Mouse (Mus musculus) left cerebral cortex, postnatal 4 days (tissue): ENCODE results near the gene Nrd1. TPM values are rescaled to one million over a fixed set of nuclear protein-coding genes. Genes with fewer than 3 reads are reported as not detected.

Experiments used
- DNase-seq: peaks from one replicate; pipeline ENCODE4 v3.0.0-alpha.2; 2022
- intact Hi-C: fragments of 180-260 bp; cut with DNase I; formaldehyde crosslinking; loops from one replicate; pipeline ENCODE4 v1.15.1; 2025
- total RNA-seq, 2 experiments: library from RNA; stranded (reverse); gene quantifications; 2 replicates each; pipeline ENCODE4 v1.2.3; 2021

The Nrd1 gene
- 100 to 1,000 TPM; 157 TPM for total RNA-seq

DNA sequence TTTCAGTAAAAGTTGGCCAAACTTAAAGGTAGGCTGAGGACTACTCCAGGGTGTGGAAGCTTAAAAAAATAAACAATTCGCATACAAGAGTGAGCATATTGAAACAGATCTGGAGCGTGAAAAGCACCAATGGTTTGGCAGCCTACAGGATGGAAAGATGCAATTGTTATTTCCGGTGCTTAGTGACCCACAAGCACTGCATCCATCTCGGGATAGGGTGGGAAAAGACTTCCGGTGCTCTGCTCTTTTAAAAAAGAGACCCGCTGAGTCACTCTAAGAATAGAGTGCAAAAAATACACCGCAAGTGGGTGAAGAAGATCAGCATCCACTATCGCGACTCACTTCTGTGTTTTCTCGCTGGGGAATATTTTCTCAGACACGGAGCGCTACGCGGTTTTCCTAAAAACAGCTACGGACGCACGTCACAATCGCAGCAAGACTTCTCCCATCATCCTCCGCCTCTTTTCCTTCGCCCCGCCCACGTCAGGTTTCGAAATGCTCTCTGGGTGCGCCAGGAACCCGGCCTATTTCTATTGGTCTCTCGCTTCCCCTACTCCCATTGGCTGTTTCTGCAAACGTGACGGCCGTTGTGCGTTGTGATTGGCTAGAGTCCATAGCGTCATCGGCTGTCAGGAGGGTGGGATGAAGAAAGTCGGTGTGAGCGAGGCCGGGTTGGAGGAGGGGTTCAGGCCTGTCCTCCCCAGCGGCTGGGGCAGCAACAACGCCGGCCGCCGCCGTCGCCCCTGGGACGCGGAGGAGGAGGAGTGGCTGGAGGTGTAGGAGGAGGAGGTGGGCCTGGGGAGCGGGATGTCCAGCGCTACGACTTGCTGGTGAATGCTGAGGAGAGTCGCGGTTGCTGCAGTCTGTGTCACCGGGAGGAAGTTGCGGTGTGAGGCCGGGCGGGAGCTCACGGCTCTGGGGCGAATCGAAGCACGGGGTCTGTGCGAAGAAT, at the start of gene Nrd1:
TSS of gene Nrd1 (plus strand) at position 657 of the 952 bp plus-strand sequence.
- intact Hi-C loops: no loop called here

DNA sequence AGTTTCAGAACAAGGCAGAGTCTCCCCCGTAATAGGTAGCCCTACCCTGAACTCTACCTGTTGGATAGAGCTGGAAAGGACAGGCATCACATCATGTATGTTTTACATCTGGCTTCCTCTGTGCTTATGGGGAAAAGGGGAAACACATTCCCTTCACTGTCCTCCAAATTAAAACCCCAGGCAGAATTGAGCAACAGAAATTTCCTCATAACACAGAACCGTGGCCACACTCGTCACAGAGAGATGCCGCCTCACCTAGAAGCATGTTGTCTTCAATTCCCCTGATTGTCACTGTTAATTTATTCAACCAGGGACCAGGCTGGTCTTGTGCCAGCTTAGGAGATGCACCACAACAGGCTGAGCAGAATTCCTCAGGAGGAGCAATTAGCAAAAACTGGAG, 48.8 kb upstream of the Nrd1 start:
- intact Hi-C loops: no loop called here
- DNase-seq: no peak

More for the DNA sequence above, at the start of gene Nrd1:
- DNase-seq: peak; percentile 98

DNA sequence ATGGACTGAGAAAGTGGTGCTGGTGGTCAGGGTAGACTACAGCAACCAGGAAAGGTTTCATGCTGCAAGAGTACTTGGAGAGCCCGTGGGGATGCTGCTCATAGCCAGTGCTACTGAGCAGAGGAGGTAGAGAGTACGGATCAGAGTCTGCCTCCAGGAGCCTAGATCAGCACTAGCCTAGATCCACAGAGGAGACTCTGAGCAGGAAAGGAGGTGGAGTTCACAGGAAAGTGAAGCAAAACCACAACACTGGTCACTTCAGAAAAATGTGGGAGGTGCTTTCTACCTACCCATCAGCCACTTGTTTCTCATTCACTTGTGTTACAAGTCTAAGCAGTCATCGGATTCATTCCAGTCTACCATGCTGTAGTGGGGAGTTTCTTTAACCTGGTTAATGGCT, 40.8 kb upstream of the Nrd1 start:
- intact Hi-C loops: no loop called here
- no peak for DNase-seq

DNA sequence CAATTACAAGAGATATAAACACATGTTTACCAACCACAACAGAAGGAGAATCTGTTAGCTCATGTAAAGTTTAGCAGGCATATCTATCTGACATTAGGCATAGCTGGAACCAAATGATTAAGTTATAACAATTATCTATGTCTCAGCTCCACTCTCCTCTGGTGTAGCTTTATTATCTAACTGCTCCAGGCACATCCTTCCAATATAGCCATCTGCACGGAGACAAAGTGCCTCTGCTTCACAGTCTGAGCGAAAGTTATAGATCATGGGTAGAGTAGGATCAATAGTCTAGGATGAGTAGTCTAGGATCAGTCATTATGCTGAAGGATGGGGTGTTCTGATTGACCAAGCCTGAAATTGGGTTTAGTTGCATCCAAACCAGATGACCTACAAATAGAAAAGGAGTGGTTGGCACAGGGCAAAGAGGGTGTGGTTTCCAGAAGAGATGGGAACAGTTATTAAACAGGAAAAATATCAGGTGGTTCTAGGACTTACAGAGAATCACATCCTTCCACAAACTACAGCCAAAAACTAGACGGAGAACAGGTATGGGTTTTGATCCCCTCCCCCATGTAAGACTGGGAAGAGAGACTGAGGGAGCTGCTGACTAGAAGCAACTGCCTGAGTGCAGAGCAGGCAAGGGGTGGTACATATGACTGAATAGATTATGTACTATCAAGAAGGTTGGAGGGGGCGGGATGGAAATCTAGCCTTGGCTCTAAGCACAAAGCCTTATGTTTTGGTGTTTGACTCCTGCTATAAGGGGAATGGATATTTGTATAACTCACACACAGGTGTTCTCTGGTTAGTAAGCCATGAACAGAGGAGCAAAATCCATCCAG, 39.6 kb upstream of the Nrd1 start:
- no peak for DNase-seq
- intact Hi-C loops: no loop called here

DNA sequence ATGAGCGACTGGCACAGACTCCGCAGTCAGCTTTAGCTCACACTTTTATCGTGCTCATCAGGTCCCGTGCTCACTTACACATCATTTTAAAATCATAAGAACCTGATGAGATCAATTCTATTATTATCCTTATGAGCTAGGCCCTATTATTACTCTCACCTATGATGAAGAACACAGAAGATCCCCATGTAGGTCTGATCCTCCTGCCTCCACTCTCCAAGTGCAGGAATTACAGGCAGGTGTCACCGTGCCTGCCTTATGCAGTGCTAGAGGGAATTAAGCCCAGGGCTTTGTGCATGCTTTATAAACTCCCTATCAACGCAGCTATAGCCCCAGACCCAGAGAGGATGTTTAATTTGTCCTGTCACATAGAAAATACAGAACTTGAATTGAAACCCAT, 37.4 kb upstream of the Nrd1 start:
- no peak for DNase-seq
- intact Hi-C loops: no loop called here

DNA sequence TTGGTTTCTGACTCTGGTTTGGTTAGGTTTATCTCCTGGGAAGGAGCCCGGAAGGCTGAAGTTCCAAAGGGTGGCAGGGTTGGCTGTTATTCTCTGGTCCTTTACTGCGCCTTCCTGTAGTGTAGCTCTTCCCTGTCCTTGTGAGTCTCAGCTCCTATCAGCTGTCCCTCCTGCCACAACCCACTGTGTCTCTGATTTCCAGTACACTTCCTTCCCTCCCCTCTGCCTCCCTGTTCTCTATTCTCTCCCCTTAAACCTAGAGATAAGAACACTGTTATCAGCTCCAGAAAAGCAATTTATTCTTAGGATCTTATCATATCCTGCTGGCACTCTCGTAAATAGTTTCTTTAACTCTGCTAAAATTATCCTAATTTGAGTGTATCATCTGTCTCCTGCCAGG, 30.9 kb upstream of the Nrd1 start:
- intact Hi-C loops: no loop called here
- no peak for DNase-seq

DNA sequence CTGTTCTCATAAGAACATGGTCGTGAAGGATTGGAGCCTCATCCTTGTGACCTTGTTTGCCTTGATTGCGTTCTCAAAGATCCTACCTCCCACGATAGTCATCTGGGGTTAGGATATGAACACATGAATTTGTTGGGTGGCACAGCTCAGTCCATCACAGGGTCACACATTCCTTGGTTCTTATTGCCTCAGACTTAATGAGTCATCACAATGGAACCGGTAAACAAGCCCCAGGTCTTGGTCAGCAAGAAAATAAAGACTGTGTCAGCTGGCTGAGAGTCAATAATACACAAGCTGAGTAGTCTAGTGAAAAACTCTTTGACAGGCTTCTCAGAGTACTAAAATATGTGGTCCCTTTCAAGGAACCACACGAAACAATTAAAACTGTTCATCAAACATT, 29.4 kb upstream of the Nrd1 start:
- intact Hi-C loops: no loop called here
- DNase-seq: no peak

DNA sequence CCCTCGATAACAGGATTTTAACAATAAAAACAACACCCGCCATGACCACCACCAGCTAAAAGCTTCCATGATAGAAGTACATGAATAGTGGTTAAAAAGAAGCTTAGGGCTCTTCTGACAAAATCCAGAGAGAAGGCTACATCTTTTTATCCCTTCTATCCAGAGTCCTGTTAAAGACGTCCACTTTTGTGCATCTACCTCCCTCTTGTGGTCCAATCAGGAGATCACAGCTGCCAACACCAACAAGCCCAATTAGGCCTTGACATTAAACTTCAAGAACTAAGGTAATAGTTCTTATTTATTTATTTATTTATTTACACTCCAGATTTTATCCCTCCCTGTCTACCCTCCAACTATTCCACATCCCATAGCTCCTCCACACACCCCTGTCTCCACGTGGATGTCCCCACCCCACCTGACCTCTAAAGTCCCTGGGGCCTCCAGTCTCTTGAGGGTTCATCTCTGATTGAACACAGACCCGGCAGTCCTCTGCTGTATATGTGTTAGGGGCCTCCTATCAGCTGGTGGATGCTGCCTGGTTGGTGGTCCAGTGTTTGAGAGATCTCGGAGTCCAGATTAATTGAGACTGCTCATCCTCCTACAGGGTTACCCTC, 23.9 kb upstream of the Nrd1 start:
- intact Hi-C loops: loop anchor here (2.0 kb wide), 1 partner anchor 106 kb away; no protein-coding TSS in a partner anchor
- peak; percentile 43 for DNase-seq

DNA sequence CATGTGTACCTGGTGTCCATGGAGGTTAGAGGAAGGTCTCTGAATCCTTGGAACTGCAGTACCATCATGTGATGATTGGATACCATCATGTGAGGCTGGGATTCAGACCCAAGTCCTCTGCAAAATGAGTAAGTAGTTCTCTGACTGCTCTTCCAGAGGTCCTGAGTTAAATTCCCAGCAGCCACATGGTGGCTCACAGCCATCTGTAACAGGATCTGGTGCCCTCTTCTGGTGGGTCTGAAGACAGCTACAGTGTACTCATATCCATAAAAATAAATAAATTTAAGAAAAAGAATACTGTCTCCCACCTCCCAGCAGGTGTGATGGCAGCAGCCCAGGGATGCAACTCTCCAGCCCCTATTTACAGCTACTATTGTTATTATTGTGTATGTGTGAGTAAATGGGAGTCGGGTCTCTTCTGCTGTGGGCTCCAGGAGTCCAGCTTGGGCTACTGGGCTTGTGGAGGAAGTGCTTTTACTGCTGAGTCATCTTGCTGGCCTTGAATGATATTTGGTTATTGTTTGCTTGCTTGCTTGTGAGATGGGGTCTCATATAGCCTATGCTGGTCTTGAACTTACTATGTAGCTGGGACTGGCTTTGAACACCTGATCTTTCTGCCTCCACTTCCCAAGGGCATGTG, 13.5 kb upstream of the Nrd1 start:
- intact Hi-C loops: no loop called here
- DNase-seq: no peak

DNA sequence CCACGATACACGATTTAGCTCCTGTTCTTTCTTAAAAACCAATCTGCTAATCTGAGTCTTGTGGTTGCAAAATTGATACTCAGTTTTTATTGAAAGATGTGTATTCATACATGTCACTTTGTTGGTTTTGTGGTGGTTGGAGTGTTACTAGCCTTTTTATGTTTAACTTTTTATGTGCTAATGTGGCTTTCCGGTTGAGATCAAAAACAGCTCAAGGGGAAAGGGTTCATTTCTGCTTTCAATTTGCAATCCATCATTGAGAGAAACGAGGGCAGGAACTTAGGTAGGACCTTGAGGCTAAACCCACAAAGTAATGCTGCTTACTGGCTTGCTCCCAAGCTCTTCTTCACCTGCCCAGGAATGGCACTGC, 13.0 kb upstream of the Nrd1 start:
- intact Hi-C loops: no loop called here
- DNase-seq: no peak

DNA sequence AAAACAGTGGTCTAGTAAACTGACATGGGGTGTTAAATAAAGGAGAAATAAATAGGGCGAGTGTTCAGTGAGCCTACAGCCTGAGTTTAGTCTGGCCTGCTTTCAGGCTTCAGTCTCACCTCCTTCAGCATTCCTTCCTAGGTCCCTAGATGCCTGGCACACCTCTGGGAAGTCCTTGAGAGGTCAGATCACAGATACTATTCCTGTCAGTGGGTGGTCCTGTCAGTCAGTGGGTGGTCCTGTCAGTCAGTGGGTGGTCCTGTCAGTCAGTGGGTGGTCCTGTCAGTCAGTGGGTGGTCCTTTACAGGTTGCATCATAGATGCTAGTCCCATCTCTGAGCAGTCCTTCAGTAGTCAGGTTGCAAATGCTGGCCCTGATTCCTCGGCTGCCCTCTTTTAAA, 11.0 kb upstream of the Nrd1 start:
- intact Hi-C loops: no loop called here
- no peak for DNase-seq

DNA sequence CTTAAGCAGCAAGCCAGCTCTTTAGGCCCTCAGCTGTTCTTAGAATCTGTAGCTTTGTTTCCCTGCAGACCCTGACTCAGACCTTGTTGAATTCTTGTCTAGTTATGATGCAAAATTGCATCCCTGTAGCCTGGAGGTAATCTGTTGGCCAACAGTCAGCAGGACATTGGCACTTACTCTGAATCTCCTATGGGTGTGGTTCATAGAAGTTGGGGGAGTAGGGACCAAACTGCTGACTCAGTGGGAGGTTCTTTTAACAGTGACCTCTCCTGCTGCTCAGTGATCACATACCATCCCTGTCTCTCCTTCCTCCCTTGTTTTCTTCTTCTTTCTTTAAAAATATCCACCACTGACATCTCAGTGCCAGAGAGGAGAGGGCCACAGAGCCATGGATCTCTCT, 10.4 kb upstream of the Nrd1 start:
- no peak for DNase-seq
- intact Hi-C loops: no loop called here

DNA sequence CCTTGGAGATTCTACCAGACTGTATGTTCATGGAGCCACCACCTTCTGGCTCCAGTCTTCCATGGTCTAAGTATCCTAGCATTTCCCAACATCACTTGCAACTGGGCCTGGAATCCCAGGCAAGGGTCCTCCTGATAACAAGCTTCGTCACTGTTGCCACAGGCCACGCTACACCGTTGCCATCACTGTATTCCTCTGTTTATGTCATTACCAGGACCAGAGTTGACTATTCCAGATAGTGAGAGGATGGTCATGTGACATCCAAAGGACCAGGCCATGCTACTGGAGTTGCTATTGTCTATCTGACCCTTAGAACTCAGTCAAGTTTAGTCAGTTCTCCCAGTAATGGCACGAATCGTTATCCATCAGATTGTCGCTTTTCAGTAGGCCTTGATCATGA, 9.9 kb upstream of the Nrd1 start:
- DNase-seq: no peak
- intact Hi-C loops: no loop called here

DNA sequence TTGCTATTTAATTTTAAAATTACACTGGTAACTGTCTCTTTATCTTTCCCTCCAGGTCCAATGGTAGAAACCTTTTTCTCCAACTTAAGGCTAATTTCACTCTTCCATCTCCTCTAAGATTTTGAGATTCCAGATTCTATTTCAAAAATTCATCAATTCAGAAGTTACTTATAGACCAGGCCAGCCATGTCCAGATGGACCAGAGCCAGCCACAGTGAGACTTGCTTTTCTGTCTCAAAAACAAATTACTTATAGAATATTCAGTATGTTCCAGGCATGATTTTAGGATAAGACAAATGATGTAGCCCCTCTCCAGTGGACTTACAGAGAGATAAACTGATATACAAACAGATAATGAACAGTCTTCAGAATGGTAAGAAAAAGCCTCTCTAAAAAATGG, 8.6 kb upstream of the Nrd1 start:
- no peak for DNase-seq
- intact Hi-C loops: no loop called here

DNA sequence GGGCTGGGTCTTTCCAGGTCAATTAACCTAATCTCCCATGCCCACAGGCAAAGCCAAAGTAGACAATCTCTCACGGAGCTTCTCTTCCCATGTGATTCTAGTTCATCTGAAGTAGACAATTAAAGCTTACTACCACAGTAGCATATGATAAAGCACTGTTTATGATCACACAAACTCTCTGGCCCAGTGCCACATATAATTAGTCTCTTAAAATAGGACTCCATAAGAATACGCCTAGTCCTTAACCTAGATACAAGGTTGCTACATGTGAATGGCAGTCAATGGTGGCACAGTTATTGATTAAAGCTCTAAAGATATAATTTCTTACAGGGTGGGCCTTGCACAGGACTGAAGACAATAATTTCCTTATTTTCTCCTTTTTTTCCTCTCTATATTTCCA, 7.5 kb upstream of the Nrd1 start:
- no peak for DNase-seq
- intact Hi-C loops: no loop called here

DNA sequence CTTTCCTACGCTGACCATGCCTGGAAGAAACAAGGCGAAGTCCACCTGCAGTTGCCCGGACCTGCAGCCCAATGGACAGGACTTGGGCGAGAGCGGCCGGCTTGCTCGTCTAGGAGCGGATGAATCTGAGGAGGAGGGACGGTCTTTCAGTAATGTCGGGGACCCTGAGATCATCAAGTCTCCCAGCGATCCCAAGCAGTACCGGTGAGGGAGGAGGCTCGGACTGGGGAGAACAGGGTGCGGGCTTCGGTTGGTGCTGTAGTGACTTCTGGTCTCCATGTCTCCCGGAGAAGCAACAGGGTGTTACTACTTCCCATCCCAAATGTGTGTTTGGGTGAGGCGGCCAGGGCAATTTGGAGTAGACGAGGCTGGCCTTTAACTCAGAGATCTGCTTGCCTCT, 506 bp downstream of the Nrd1 start:
- no peak for DNase-seq
- intact Hi-C loops: no loop called here

DNA sequence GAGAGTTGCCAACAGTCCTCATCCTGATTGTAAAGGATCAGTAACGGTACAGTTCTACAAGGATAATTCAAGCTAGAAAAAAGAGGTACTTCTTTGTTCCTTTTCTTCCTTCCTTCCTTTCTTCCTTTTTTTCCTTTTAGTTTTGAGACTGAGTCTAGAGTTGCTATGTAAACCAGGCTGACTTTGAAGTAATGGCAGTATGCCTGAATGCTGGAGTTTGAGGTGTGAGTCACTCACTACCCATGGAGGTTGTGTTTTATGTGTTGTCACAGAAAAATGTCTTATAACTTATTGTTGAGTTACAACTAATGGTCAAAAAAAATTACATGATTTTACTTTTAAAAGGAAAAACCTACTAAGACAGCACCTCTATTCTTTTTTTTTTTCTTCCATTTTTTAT, 7.6 kb downstream of the Nrd1 start:
- intact Hi-C loops: no loop called here
- DNase-seq: no peak

DNA sequence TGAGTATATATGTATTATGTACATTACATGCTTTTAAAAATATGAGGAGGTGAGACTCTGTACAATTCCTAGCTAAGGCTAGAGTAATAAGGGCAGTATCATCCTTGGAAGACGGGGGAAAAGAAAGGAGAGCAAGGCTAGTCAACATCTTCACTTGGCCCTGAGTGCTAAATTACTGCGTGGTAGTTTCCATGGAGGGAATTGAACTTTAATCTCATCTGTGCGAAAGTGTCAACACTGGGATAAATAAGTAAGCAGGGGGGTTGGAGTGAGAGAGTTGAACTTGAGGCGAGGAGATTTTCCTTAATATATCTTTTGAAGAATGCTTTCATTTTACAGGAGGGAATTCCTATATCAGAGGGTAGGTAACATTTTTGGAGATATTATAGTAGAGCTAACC, 13.6 kb downstream of the Nrd1 start:
- intact Hi-C loops: no loop called here
- no peak for DNase-seq

DNA sequence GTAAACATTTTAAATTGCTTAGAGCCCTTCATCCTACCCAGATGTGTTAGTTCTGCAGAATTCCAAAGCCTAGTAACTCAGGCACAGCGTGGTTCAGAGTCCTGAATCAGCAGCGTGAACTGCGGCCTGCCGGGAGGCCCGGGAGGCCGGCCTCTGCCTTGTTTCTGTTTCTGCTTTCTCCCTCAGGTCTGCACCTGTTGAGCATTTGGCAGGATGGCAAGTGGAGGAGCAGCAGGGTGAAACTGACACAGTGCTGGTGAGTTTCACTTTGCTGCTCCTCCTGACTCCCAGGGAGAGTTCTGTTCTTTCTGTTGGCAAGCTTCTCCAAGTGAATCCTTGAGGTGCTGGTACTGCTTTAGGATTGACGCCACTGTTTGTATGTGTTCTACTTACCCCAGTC, 17.0 kb downstream of the Nrd1 start:
- DNase-seq: peak; percentile 4
- intact Hi-C loops: no loop called here

DNA sequence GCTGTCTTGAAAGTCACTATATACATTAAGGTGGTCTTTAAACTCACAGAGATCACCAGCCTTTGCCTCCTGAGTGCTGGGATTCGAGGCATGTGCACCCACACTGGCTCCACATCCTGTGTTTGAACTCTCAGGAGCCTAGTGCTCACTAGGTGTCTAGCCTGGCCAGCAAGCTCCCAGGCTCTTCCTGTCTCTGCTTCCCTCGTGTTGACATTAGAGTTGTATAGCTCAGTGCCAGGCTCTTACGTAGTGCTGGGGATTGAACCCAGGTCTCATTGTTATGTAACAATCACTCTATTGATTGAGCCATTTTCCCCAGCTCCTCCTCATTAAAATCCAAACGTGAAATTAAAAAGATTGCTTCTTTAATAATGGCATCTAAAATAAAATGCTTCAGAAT, 18.8 kb downstream of the Nrd1 start:
- no peak for DNase-seq
- intact Hi-C loops: no loop called here

DNA sequence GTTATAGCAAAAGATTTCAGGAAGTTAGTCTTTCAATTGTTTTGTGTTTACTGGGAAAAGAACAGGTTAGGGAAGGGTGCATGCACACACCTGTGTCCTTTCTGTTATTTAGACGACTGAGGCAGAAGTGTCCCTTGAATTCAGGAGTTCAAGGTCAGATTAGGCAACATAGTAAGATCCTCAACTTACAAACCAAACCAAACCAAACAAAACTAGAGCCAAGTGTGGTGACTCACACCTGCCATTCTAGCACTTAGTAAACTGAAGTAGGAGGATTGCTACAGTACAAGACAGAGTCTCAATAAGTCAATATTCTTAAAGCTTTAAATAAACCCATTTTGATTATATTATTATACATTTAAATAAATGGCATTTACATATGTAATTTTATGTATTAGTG, 21.5 kb downstream of the Nrd1 start:
- intact Hi-C loops: no loop called here
- no peak for DNase-seq
